Mouse (Mus musculus): ENCODE results near the gene Pomt1.
"Not testable (repeated sequence)": the region's sequence is repeated elsewhere in the genome, so short reads cannot be mapped to it uniquely, and the experiment has no call there.

The Pomt1 gene

DNA sequence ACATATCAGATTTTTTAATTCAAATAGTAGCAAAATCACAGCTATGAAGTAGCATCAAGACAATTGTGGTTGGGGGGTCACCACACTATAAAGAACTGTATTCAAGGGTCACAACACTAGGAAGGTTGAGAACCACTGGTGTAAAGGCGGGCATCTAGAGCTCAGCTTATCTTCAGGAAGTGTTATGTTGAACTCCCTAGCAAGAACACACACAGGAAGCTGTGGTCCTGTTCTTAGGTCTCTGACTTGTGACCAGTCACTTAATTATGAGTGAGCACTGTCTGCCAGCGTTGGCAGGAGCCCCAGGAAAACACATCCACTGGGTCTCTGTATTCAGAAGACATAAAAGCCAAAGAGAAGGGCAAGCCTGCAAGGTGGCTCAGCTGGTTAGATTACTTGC, 45.9 kb downstream of the Pomt1 start:
- no peak for DNase-seq (ENCODE audit: low read depth, low spot score)

DNA sequence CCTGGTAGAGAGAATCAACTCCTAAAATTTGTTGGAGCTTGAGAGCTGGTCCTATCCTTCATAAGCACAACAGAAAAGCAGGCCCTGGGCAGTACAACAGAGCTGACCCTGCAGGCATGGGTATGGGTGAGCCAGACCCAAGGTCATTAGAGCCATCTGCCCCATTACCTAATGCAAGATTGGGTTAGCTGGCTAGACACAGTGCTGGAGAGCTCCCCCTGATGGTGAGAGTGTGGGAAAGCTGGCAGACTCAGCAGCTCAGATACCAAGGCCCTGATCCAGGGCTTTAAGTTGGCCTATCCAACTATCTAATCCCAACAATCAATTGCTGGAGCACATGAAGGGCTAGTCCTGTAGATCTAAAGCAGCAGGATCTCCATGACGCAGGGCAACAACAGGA, 46.3 kb downstream of the Pomt1 start:
- DNase-seq (ENCODE audit: low read depth, low spot score): peak; percentile 40

DNA sequence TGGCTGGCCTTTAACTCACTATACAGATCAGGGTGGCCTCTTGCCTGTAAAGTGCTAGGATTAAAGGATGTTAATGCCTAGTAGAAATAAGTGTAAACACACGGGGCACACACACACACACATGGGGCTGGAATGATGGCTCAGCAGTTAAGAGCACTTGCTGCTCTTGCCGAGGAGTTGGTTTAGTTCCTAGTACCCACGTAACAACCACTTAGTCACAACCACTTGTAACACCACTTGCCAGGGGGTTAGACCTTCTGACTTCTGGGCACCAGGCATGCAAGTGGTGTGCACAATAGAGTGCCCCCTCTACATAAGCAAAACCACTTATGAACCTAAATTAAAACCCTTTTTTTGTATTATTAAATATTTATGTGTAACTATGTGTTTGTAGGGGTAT, 47.6 kb downstream of the Pomt1 start:
- no peak for DNase-seq (ENCODE audit: low read depth, low spot score)

DNA sequence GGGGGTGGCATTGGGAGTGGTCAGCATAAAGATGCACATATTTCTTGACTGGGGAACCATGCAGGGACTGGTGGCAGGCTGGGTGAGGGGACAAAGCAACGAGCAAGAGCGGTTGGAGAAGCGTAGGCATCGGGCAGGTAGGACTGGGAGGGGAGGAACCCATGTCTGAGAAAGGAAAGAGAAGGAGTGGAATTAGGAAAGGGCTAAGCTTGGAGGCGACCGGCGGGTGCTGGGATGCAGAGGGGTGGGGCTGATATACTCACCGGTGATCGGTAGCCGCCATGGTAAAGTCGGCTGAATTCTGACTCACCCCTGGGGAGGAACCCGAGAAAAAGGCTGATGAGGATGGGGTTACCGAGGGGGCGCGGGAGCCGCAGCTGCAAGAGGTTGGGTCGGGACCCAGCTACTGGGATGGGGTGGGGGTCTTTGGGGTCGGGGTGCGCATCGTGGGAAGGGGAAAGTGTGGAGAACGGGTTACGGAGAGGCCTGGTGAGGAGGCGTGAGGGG, 51.0 kb downstream of the Pomt1 start, which contains the start of gene Golga2:
TSS of gene Golga2 (plus strand) at position 51 of the 507 bp plus-strand sequence.
- DNase-seq (ENCODE audit: low read depth, low spot score): no peak

DNA sequence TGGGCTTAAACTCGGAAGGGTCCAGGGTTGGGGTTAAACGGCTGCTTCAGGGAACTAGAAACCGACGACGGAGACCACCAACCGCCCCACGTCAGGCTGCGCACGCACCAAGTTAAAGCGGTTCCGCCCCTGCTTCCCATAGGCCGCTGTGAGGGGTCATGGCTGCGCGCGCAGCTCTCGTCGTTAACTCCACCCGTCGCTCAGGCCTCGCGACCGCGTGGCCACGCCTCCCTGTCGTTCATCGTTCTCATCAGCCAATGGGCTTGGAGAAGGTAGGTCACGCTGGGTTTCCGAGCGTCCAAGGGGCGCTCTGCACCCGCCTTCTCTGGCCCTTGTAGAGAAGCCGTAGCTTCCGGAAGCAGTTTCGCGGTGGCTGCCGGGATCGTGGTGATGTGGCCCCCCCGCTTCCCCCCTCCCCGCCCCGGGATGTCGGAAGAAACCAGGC, 51.6 kb downstream of the Pomt1 start, which contains the start of gene Swi5:
TSS of gene Swi5 (minus strand) at position 153 of the 445 bp plus-strand sequence.
- DNase-seq (ENCODE audit: low read depth, low spot score): peak; percentile 100

- peak; percentile 45 for DNase-seq (ENCODE audit: low read depth, low spot score)
Measured at GRCm38 (mm10) chr2:32288371-32288931, 52.1 kb downstream of the Pomt1 start.

GRCm38 (mm10) chr2:32289578-32289977, 53.2 kb downstream of the Pomt1 start:
- DNase-seq (ENCODE audit: low read depth, low spot score): peak; percentile 60

- DNase-seq (ENCODE audit: low read depth, low spot score): no peak
Measured at GRCm38 (mm10) chr2:32294348-32294747, 58.0 kb downstream of the Pomt1 start.

DNA sequence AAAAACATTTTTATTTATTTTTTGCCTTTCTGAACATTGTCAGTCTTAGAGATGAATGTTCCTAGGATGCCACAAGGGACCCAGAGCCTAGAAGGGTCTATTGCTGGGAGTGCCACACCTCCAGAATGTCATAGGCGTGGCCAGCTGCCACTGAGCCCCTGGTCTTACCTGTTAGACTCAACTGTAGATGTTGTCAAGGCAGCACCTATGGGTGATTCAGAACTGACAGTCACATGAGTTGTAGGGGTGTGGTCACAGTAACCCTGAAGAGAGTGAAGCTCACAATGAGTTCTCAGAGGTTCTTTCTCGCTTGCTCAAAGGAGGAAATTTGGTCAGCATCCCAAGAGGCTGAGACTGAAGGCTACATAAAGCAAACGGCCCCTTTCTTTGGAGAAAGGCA, 58.9 kb downstream of the Pomt1 start:
- no peak for DNase-seq (ENCODE audit: low read depth, low spot score)

DNA sequence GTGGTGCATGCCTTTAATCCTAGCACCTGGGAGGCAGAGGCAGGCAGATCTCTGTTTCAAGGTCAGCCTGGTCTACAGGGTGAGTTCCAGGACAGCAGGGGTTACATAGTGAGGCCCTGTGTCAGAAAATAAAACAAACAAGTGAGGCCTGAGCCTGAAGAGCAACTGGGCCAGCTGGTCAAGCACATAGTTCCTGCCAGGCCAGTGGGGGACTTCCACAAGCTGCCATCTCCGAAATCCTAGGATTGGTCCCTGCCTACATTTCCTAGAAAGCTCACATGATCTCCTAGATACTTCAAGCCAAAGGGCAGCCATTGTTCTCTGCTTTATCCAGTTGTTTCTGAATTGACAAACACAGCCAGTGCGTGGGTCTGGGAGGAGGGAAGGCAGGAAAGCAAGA, 59.5 kb downstream of the Pomt1 start:
- DNase-seq (ENCODE audit: low read depth, low spot score): not testable (repeated sequence)

DNA sequence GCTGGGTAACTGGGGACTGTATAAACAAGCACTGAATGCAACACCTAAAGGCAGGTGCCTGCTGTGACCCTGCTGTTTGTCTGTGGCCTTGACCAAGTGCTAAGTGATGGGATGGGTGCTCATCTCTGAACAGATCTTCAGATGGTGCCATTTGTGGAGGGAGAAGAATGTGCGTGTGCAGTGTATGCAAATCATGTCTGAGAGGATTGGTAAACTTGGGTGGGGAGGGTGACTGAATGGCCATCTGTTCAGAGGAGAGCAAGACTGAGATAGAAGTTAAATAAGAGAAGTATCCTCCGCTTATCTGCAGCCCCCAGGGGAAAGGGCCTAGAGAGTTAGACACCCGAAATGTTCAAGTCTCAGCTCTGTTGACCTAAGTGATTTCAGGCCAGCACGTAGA, 63.1 kb downstream of the Pomt1 start:
- no peak for DNase-seq (ENCODE audit: low read depth, low spot score)

GRCm38 (mm10) chr2:32302952-32303351, 66.6 kb downstream of the Pomt1 start:
- DNase-seq (ENCODE audit: low read depth, low spot score): no peak

DNA sequence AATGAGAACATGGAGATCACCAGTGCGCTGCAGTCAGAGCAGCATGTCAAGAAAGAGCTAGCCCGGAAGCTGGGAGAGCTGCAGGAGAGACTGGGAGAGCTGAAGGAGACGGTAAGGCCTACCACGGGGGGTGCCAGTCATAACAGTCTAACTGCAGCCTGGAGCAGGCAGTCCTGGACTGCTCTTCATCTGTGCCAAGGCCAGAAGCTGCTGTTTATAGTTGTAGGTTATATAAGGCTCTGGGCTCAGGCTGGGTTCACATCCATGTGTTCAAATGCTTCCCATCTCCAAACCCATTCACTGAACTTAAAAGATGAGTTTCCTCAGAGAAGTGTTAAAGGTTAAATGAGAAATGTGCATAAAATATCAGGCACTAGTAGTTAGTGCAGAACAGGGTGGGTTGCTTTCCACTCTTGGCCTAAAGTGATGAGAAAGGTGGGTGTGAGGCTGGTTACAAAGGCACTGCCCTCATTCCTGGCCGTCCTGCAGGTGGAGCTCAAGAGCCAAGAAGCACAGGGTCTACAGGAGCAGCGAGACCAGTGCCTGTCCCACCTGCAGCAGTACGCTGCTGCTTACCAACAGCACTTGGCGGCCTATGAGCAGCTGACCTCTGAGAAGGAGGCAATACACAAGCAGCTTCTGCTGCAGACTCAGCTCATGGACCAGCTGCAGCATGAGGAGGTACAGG, 67.9 kb downstream of the Pomt1 start:
- DNase-seq (ENCODE audit: low read depth, low spot score): peak; percentile 80
